Mouse (Mus musculus) midbrain, embryonic 14.5 days (tissue): ENCODE results near the gene 4930558K02Rik. TPM values are rescaled to one million over a fixed set of nuclear protein-coding genes. Genes with fewer than 3 reads are reported as not detected.
A peak's percentile ranks its signal among the peaks of the same experiment; 100 is the strongest.

Experiments
- ATAC-seq: fragments of 200-750 bp; cut with Nextera tagmentation; 2 replicates; pipeline ENCODE4 v1.8.0; 2017; ENCODE audit warnings: moderate number of reproducible peaks, moderate library complexity; ENCODE audit not compliant: low FRiP score, low TSS enrichment
- DNase-seq: peaks from one replicate; pipeline ENCODE4 v3.0.0-alpha.2; 2015
- H3K27ac ChIP-seq: fragments of 300-500 bp; sonication (generic); replicated peaks from 2 replicates; pipeline ENCODE4 v1.5.1; 2014; ENCODE audit warnings: mild to moderate bottlenecking, low read depth, low read length, moderate library complexity
- H3K27me3 ChIP-seq: fragments of 300-500 bp; sonication (generic); 2 replicates; pipeline ENCODE4 v1.6.1; 2014; ENCODE audit warnings: low read length, control low read depth, mixed read lengths; ENCODE audit not compliant: control insufficient read depth, insufficient read depth
- H3K36me3 ChIP-seq: fragments of 300-500 bp; sonication (generic); 2 replicates; pipeline ENCODE4 v1.6.1; 2014; ENCODE audit warnings: low read length, control low read depth; ENCODE audit not compliant: control insufficient read depth, insufficient read depth
- H3K4me1 ChIP-seq: fragments of 300-500 bp; sonication (generic); 2 replicates; pipeline ENCODE4 v1.6.1; 2014; ENCODE audit warnings: mild to moderate bottlenecking, antibody characterized with exemption, low read length, control low read depth; ENCODE audit not compliant: control insufficient read depth, insufficient read depth
- H3K4me2 ChIP-seq: fragments of 300-500 bp; sonication (generic); 2 replicates; pipeline ENCODE4 v1.6.1; 2014; ENCODE audit warnings: mild to moderate bottlenecking, low read length, moderate library complexity
- H3K4me3 ChIP-seq: fragments of 300-500 bp; sonication (generic); replicated peaks from 2 replicates; pipeline ENCODE4 v1.5.1; 2014; ENCODE audit warnings: low read depth, low read length
- H3K9ac ChIP-seq: fragments of 300-500 bp; sonication (generic); replicated peaks from 2 replicates; pipeline ENCODE4 v1.6.1; 2014; ENCODE audit warnings: mild to moderate bottlenecking, low read length, moderate library complexity
- H3K9me3 ChIP-seq: fragments of 300-500 bp; sonication (generic); 2 replicates; pipeline ENCODE4 v1.6.1; 2016; ENCODE audit warnings: low read length, control low read depth, mixed read lengths; ENCODE audit not compliant: control insufficient read depth
- WGBS: fragments of 180-500 bp; shearing (Covaris S2); extraction: QIAGEN DNeasy Blood & Tissue Kit; methylation state at CpG from one replicate; pipeline ENCODE4 v1.1.7; 2014; 5-methylcytosine and 5-hydroxymethylcytosine counted together
- polyA plus RNA-seq: library from polyadenylated mRNA; unstranded; fragments of >200 nt; fragmentation: Nextera tagmentation; extraction: Ambion mirVana; gene quantifications from 2 replicates; pipeline ENCODE4 v1.2.1, GENCODE M21; 2014

4930558K02Rik gene
- polyA plus RNA-seq, 1 experiment from 2014 or later, result not detected

DNA sequence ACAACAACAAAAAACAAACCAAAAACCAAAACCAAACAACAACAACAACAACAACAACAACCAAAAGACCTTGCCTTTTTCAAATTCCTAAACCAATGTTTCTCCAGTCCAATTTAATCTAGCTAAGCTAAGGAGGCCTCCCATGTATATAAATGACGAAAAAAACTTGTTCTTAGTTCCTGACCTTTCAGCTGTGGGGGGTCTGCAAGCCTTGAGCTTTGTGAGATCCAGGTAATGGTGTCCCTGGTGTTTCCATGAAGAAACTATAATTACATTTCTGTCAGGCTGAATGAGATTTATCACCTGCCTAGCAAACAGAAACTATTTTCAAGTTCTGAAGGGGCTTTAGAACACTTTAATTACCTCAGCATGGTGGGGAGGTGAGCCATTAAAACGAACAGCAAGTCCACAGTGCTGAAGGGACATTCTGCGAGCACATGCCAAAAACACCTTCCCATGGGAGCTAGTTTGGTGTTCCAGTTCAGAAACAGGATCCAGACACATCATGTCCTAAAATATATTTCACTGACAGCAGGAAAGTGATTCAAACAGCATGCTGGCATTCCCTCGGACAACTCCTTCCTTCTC, 4.6 kb upstream of the 4930558K02Rik start:
- H3K27me3 ChIP-seq, result no peaks in the 10 kb centered on the region
- no peaks in the 10 kb centered on the region for H3K9me3 ChIP-seq
- no peaks in the 10 kb centered on the region for H3K36me3 ChIP-seq
- 41% methylated on average over 4 of the region's 4 CpGs for WGBS
- no peak overlapping the region for H3K4me2 ChIP-seq
- H3K27ac ChIP-seq, result no peak overlapping the region
- H3K4me1 ChIP-seq, result no peaks in the 10 kb centered on the region
- H3K4me3 ChIP-seq, result no peak overlapping the region
- H3K9ac ChIP-seq, result no peak overlapping the region
- DNase-seq (no peak), ATAC-seq (no peak)

DNA sequence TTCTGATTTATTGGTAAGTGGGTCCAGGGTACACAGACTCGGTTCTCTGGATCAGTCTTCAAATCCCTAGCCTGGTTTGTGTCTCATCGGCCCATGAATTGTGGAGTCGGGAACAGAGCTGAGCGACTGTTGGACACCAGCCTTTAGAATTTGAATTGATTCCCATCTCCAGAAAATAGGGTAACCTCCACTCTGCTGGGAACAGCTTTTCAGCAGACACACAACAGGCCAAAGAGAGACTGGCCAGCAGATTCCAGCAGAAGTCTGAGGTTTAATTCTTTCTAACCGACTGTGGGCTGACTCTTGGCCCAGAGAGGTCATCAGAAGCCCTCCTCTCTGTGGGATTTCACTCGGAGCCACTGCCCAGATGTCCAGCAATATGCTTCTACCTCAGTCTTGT, 4.0 kb upstream of the 4930558K02Rik start:
- H3K4me1 ChIP-seq, result no peaks in the 10 kb centered on the region
- H3K4me2 ChIP-seq, result no peak overlapping the region
- no peak overlapping the region for H3K27ac ChIP-seq
- H3K9ac ChIP-seq, result no peak overlapping the region
- H3K36me3 ChIP-seq, result no peaks in the 10 kb centered on the region
- no peak for ATAC-seq
- no peaks in the 10 kb centered on the region for H3K9me3 ChIP-seq
- no peaks in the 10 kb centered on the region for H3K27me3 ChIP-seq
- WGBS, result 72% methylated on average over 6 of the region's 6 CpGs
- H3K4me3 ChIP-seq, result no peak overlapping the region
- DNase-seq, result no peak

DNA sequence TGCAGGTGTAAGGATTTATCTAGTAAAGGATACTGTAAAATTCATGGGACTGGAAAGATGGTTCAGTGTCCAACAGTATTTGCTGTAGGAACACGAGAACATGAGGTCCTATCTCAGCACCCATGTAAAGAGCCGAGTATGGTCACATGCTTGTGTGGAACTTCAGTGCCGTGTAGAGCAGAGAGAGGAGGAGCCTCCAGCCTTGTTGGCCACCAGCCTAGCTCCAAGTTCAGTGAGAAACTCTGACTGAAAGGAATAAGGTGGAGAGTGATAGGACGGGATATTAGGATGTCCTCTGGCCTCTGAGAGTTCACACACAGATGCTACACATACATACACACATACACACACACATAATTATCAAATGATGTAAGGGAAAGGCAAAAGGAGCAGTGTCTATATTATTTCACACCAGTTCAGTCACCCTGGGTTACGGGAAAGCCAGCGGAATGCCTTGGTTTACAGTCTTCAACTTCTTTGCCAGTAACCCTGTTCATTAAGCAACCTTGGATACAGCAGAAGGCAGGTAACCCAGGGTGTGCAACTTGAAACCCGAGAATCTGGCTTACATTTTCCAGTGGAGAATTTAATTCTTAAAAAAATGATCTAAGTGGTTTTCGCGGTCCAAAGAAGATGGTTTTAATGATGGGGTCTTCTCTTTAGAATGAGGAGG, 1.3 kb upstream of the 4930558K02Rik start:
- H3K4me3 ChIP-seq, result no peak overlapping the region
- WGBS, result 90% methylated on average over 9 of the region's 9 CpGs
- H3K27ac ChIP-seq, result no peak overlapping the region
- no peak overlapping the region for H3K9ac ChIP-seq
- DNase-seq (no peak), ATAC-seq (no peak)
- H3K9me3 ChIP-seq, result no peaks in the 10 kb centered on the region
- no peaks in the 10 kb centered on the region for H3K36me3 ChIP-seq
- no peaks in the 10 kb centered on the region for H3K27me3 ChIP-seq
- no peaks in the 10 kb centered on the region for H3K4me1 ChIP-seq
- no peak overlapping the region for H3K4me2 ChIP-seq

DNA sequence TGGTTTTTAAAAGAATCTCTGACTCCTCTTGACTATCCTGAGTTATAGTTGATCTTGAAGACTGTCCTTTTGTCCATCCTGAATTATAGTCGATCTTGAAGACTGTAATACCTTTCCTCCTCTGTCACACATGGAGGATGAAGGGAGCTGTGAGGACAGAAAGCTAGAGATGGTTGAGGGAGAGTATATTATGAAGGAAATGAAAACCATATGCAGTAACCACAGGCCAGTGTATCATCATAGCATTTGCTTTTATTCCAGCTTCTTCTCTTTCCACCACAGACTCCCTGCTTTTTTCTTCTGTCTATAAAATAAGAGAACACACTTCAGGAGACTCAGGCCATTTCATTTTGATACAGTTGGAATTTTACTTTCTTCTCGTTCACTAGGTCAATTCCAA, 610 bp upstream of the 4930558K02Rik start:
- Histone ChIP-seq H3K9ac (no peak overlapping the region), H3K9me3 (no peaks in the 10 kb centered on the region), H3K4me3 (no peak overlapping the region), H3K4me2 (no peak overlapping the region), H3K36me3 (no peaks in the 10 kb centered on the region), H3K27ac (no peak overlapping the region), H3K27me3 (no peaks in the 10 kb centered on the region), H3K4me1 (no peaks in the 10 kb centered on the region)
- no peak for ATAC-seq
- no peak for DNase-seq
- WGBS, result 92% methylated on average over 2 of the region's 2 CpGs

DNA sequence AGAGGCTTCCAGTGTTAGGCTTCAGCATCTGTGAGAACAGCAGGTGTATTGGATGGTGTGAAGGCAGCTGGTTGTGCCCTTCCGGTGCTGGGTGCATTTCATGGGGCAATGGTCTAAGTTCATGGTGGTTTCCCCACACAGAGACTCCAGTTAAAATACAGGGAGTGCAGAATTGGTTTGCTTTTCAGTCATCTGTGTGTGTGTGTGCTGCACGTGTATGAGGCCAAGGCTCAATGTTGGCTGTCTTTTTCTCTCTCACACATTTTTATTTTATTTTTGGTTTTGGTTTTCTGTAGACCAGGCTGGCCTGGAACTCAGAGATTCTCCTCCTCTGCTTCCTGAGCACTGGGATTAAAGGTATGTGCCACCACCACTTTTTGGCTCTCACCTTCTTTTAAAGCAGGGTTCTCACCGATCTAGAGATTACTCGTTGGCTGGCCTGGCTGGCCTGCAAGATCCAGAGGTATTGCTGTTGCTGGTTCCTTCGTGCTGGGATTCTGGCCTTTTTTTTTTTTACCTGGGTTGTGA, 1.2 kb downstream of the 4930558K02Rik start:
- DNase-seq, result no peak
- WGBS, result 90% methylated on average over 5 of the region's 5 CpGs
- ATAC-seq, result no peak

DNA sequence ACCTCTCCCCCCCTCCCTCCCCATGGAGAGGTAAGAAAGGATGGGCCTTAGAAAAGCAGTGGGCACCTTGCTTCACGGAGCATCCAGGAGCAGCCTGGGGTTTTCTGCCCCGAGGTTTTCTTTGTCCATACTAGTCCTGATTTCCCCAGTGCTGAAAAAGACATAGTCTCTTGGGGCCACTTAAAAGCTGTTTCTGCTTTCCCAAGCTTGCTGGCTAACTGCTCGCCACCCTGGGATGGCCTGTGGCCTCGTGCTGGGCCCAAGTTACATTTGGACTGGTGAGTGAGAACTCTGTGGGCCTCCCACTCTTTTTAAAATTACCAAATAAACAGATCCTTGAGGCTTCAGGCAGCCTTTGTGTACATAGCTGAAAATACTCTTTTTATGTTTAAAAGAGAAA, 2.1 kb downstream of the 4930558K02Rik start:
- DNase-seq (no peak), ATAC-seq (no peak)
- H3K36me3 ChIP-seq, result no peaks in the 10 kb centered on the region
- no peak overlapping the region for H3K9ac ChIP-seq
- 81% methylated on average over 4 of the region's 4 CpGs for WGBS
- H3K27ac ChIP-seq, result no peak overlapping the region
- H3K4me2 ChIP-seq, result no peak overlapping the region
- H3K4me3 ChIP-seq, result no peak overlapping the region
- H3K4me1 ChIP-seq, result no peaks in the 10 kb centered on the region
- no peaks in the 10 kb centered on the region for H3K9me3 ChIP-seq
- no peaks in the 10 kb centered on the region for H3K27me3 ChIP-seq

More for the DNA sequence above, 1.2 kb downstream of the 4930558K02Rik start:
- no peak overlapping the region for H3K4me3 ChIP-seq
- no peak overlapping the region for H3K4me2 ChIP-seq
- H3K9me3 ChIP-seq, result no peaks in the 10 kb centered on the region
- H3K9ac ChIP-seq, result no peak overlapping the region
- no peaks in the 10 kb centered on the region for H3K36me3 ChIP-seq
- H3K27ac ChIP-seq, result no peak overlapping the region
- H3K4me1 ChIP-seq, result no peaks in the 10 kb centered on the region
- H3K27me3 ChIP-seq, result no peaks in the 10 kb centered on the region

DNA sequence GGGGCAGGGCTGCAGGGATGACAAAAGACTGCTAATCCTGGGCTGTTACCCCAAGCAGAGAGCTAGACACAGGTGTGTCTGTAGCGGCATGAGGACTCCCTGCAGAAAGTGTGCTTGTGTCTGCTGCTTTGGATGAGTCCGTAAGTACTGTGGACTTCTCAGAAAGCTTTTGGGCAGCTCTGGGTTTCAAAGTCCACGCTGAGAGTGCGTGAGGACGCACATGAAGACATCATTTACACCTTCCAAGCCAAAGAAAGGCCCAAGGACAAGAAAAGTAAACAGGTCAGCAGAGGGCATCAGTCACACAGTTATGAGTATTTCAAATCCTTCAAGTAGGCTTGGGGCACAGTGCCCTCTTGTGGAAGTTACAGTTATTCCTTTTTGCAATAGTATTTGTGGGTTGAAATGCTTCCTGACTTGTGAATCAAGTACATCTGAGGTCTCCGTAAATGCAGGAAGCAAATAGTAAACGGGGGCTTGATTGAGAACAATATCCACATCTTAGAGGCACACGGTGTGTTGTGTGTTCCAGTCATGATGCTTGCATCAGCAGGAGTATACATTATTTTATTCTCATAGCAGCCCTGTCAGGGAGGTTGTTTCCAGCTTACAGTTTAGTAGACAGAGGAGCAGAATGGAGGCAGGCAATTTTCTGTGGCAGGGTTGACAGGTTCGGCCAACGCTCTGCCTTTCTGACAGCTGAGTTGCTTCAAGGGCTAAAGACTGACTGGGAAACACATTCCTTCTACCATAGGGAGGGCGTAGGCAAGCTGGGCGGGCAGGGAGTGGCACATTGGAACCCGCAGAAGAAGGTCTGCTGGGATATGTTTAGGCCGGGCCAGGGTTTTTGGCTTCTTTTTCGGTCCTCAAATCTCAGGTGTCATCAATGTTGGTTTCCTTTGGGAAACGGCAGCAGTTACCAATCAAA, 2.9 kb downstream of the 4930558K02Rik start:
- H3K4me2 ChIP-seq, result no peak overlapping the region
- no peaks in the 10 kb centered on the region for H3K27me3 ChIP-seq
- H3K4me3 ChIP-seq, result no peak overlapping the region
- H3K4me1 ChIP-seq, result no peaks in the 10 kb centered on the region
- H3K9ac ChIP-seq, result no peak overlapping the region
- peak; percentile 66; the same call in 1 of the 2 replicates for ATAC-seq
- H3K36me3 ChIP-seq, result no peaks in the 10 kb centered on the region
- no peak overlapping the region for H3K27ac ChIP-seq
- H3K9me3 ChIP-seq, result no peaks in the 10 kb centered on the region
- WGBS, result 51% methylated on average over 16 of the region's 16 CpGs
- DNase-seq, result peak; percentile 93

DNA sequence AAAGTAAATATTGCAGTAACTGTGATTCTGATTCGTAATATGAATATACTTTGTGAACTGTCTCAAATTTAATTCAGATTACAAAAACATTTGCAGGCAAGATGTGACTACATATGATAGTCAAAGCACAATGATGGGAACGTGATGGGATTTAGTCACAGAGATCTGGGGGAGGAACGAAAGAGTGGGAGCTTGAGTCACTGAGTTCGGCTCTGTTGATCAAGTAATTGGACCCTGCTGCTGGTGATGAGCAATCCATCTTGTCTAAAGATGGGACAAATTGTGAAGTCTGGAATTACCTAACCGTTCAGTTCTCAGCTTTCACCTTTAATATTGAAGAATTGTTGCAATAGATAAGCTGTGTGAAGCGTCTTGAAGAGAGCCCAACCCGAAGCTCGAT, 7.2 kb downstream of the 4930558K02Rik start:
- Histone ChIP-seq H3K4me1 (peaks cover 10% of the 10 kb centered on the region; the same call in 1 of the 2 replicates), H3K27ac (no peak overlapping the region), H3K4me3 (no peak overlapping the region), H3K36me3 (no peaks in the 10 kb centered on the region), H3K9ac (no peak overlapping the region), H3K4me2 (no peak overlapping the region), H3K27me3 (no peaks in the 10 kb centered on the region), H3K9me3 (no peaks in the 10 kb centered on the region)
- ATAC-seq (no peak), DNase-seq (no peak)
- 93% methylated on average over 8 of the region's 8 CpGs for WGBS
